ENCODE assay signal across 17 mouse cellular contexts in the genomic region with DNA sequence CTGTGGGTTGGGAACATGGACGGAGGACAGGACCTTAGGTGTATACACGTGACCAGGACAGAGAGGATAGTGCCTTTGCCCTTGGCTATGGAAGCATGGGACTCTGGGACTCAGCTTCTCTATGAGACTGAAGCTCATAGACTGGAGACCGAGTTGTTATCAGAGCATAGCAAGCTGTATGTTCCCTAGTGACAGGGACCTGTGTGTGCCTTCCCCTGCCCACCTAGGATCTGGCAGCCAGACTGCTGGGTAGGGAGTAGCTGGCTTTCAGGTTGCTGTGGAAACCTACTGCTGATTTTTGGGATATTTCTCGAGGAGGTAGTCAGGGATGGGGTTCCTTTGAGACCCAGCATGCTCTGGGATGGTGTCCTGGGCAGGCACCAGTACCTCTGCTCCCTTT.
"Had no signal": no experiment of that assay in that cellular context is flagged by ENCODE, and none has a peak within 500 bp of the region (broad histone marks: within the 10 kb centered on the region; RNA-seq: fewer than 3 reads in every experiment).

No protein-coding gene starts in this region.

- DNase-seq: lung, adult 18-20 months; lung, embryonic 14.5 days; lung, postnatal 10 days; lung, postnatal 4 days; midbrain, embryonic 14.5 days; right cerebral cortex, postnatal 14 days; thymus, adult 2 months; thymus, postnatal 25 days; thymus, postnatal 4 days had no signal

- H3K27me3 ChIP-seq: midbrain, embryonic 12.5 days; neural tube, embryonic 13.5 days; neural tube, embryonic 15.5 days; stomach, embryonic 15.5 days had no signal

- H3K27ac ChIP-seq: midbrain, embryonic 10.5 days; midbrain, embryonic 12.5 days; neural tube, embryonic 13.5 days; neural tube, embryonic 15.5 days; stomach, embryonic 15.5 days; stomach, postnatal 0 days had no signal

- H3K4me3 ChIP-seq: midbrain, embryonic 10.5 days; midbrain, embryonic 12.5 days; myocyte; neural tube, embryonic 13.5 days; neural tube, embryonic 15.5 days; stomach, embryonic 15.5 days had no signal

- ATAC-seq: midbrain, embryonic 16.5 days had no signal

- H3K9me3 ChIP-seq: midbrain, embryonic 10.5 days; midbrain, embryonic 12.5 days; neural tube, embryonic 13.5 days; neural tube, embryonic 15.5 days; stomach, embryonic 15.5 days had no signal

- H3K4me2 ChIP-seq: lung, embryonic 14.5 days; midbrain, embryonic 12.5 days; neural tube, embryonic 13.5 days; neural tube, embryonic 15.5 days; stomach, embryonic 15.5 days had no signal

- H3K36me3 ChIP-seq: midbrain, embryonic 10.5 days; midbrain, embryonic 12.5 days; neural tube, embryonic 13.5 days; neural tube, embryonic 15.5 days; stomach, embryonic 15.5 days had no signal

- H3K9ac ChIP-seq: lung, embryonic 14.5 days; midbrain, embryonic 12.5 days; neural tube, embryonic 13.5 days; neural tube, embryonic 15.5 days; stomach, embryonic 15.5 days had no signal
